In genomic region chr1:153353736-153354430, GRCm38 (mm10) we compare ENCODE assay signal across 10 mouse cellular contexts. TPM values are rescaled to one million over a fixed set of nuclear protein-coding genes. Genes with fewer than 3 reads are reported as not detected.
A peak's percentile ranks its signal among the peaks of the same experiment; 100 is the strongest.
DNase-seq lines count a peak whose midpoint lies in the region; ATAC-seq and TF ChIP-seq lines count a peak whose summit lies in the region.
"Had no signal": no experiment of that assay in that cellular context is flagged by ENCODE, and none has a peak within 500 bp of the region (broad histone marks: within the 10 kb centered on the region; RNA-seq: fewer than 3 reads in every experiment).

No protein-coding gene starts in this region.

- H3K9ac ChIP-seq in intestine, embryonic 15.5 days: no peak overlapping the region
- H3K9ac ChIP-seq in forebrain, embryonic 14.5 days (ENCODE audit: low read length): no peak overlapping the region

- TF ChIP-seq CTCF in kidney, adult 2 months (conservative IDR thresholded peaks at IDR 0.05; ENCODE audit: insufficient read depth, insufficient read length, low read depth, low read length): no peak

- no peak for TF ChIP-seq POLR2A in kidney, adult 2 months (IDR thresholded peaks at IDR 0.05; ENCODE audit: low read depth, low read length)

- peak; percentile 50; the same call in 1 of the 2 replicates for ATAC-seq in intestine, embryonic 15.5 days
- ATAC-seq in forebrain, embryonic 14.5 days: no peak
- ATAC-seq: CD4-positive, CD25-positive, alpha-beta regulatory T cell, adult 4 months had no signal

- DNase-seq in kidney, adult 2 months: peak; percentile 35
- no peak for DNase-seq in kidney, adult 18-20 months
- peak; percentile 29 for DNase-seq in embryo, embryonic 11 days
- DNase-seq in gastrocnemius, postnatal 36 days: peak; percentile 36 to 53
- DNase-seq in frontal cortex, postnatal 14 days (ENCODE audit: low spot score in 2 of 2): no peak
- DNase-seq in cerebellum, postnatal 14 days: no peak
- DNase-seq in forebrain, embryonic 14.5 days (ENCODE audit: low spot score): no peak
- DNase-seq: thymus, postnatal 25 days had no signal

- intact Hi-C loops in gastrocnemius, postnatal 36 days (cut with DNase I): no loop called here

- no peaks in the 10 kb centered on the region for H3K4me1 ChIP-seq in kidney, adult 2 months (ENCODE audit: control insufficient read depth, insufficient read depth, low read length)
- peaks cover 7% of the 10 kb centered on the region; the same call in 1 of the 2 replicates for H3K4me1 ChIP-seq in intestine, embryonic 15.5 days (replicated peaks)
- no peaks in the 10 kb centered on the region for H3K4me1 ChIP-seq in forebrain, embryonic 14.5 days (ENCODE audit: control insufficient read depth, insufficient read depth, low read length)

- H3K36me3 ChIP-seq in kidney, adult 2 months (ENCODE audit: control insufficient read depth, insufficient read depth, low read length): no peaks in the 10 kb centered on the region
- H3K36me3 ChIP-seq in intestine, embryonic 15.5 days: no peaks in the 10 kb centered on the region
- no peaks in the 10 kb centered on the region for H3K36me3 ChIP-seq in forebrain, embryonic 14.5 days (ENCODE audit: control insufficient read depth, insufficient read depth, low read length)

- H3K27me3 ChIP-seq in kidney, adult 2 months (replicated peaks; ENCODE audit: control insufficient read depth, insufficient read depth, low read length): no peaks in the 10 kb centered on the region
- no peaks in the 10 kb centered on the region for H3K27me3 ChIP-seq in intestine, embryonic 15.5 days (replicated peaks)
- H3K27me3 ChIP-seq in forebrain, embryonic 14.5 days (replicated peaks; ENCODE audit: control insufficient read depth, insufficient read depth, low read length): no peaks in the 10 kb centered on the region

- peak overlapping the region; percentile 43; the same call in 1 of the 2 replicates for H3K27ac ChIP-seq in kidney, adult 2 months (ENCODE audit: insufficient read depth, low read depth, low read length)
- H3K27ac ChIP-seq in intestine, embryonic 15.5 days: peak overlapping the region; percentile 28; the same call in 1 of the 2 replicates
- no peak overlapping the region for H3K27ac ChIP-seq in forebrain, embryonic 14.5 days (ENCODE audit: low read depth, low read length)

- H3K4me2 ChIP-seq in intestine, embryonic 15.5 days (replicated peaks): no peak overlapping the region
- H3K4me2 ChIP-seq in forebrain, embryonic 14.5 days (ENCODE audit: low read length): no peak overlapping the region

- H3K4me3 ChIP-seq in kidney, adult 2 months (ENCODE audit: insufficient read depth, low read depth, low read length): no peak overlapping the region
- H3K4me3 ChIP-seq in intestine, embryonic 15.5 days (replicated peaks): no peak overlapping the region
- H3K4me3 ChIP-seq in forebrain, embryonic 14.5 days (ENCODE audit: low read depth, low read length): no peak overlapping the region

- no peaks in the 10 kb centered on the region for H3K9me3 ChIP-seq in intestine, embryonic 15.5 days
- H3K9me3 ChIP-seq in forebrain, embryonic 14.5 days (replicated peaks; ENCODE audit: control insufficient read depth, low read length): no peaks in the 10 kb centered on the region

- 60% methylated on average over 18 of the region's 18 CpGs for WGBS in kidney, adult 2 months
- WGBS in intestine, embryonic 15.5 days: 68% methylated on average over 18 of the region's 18 CpGs
- 65% methylated on average over 18 of the region's 18 CpGs for WGBS in forebrain, embryonic 14.5 days

RNA-seq across cellular contexts. Expression of gene Lamc1, which starts 21.3 kb away (rescaled TPM):
- polyA plus RNA-seq in kidney, adult 2 months (2012; rRNA removed): 44.6 and 47.8 TPM in 2 replicates
- total RNA-seq in gastrocnemius, postnatal 36 days (2021): 100 to 1,000 TPM in 1 of 2 experiments, 10 to 100 TPM in 1; 79.6 to 103 TPM
- polyA plus RNA-seq in intestine, embryonic 15.5 days (2015; fragmentation: Nextera tagmentation; extraction: Ambion mirVana): 58.1 and 60.9 TPM in 2 replicates
- 17.2 and 17.7 TPM in 2 replicates for polyA plus RNA-seq in forebrain, embryonic 14.5 days (2014; fragmentation: Nextera tagmentation; extraction: Ambion mirVana)

Comparison
In these comparisons a context has a peak if more than half of its experiments do, and no peak if none do; other contexts are left out.
1. DNase-seq: peak in kidney, adult 2 months (single experiment), embryo, embryonic 11 days (single experiment) and gastrocnemius, postnatal 36 days (2 of 2); none in kidney, adult 18-20 months (single experiment), frontal cortex, postnatal 14 days (0 of 2), cerebellum, postnatal 14 days (0 of 2) and forebrain, embryonic 14.5 days (single experiment).